In genomic region chr9:99097668-99098067, GRCm38 (mm10) we compare ENCODE assay signal across 13 mouse cellular contexts.
"Had no signal": no experiment of that assay in that cellular context is flagged by ENCODE, and none has a peak within 500 bp of the region (broad histone marks: within the 10 kb centered on the region; RNA-seq: fewer than 3 reads in every experiment).

No protein-coding gene starts in this region.

- H3K4me1 ChIP-seq: neural tube, embryonic 15.5 days had no signal

- H3K9ac ChIP-seq: limb, embryonic 12.5 days; liver, embryonic 13.5 days; liver, postnatal 0 days; lung, embryonic 15.5 days; neural tube, embryonic 15.5 days had no signal

- DNase-seq: kidney, postnatal 25 days; liver, postnatal 0 days; lung, postnatal 14 days; midbrain, embryonic 14.5 days; right cerebral cortex, adult 18-20 months; right cerebral cortex, postnatal 25 days; thymus, postnatal 36 days had no signal

- H3K36me3 ChIP-seq: limb, embryonic 12.5 days; lung, embryonic 15.5 days; midbrain, embryonic 10.5 days had no signal

- H3K9me3 ChIP-seq: limb, embryonic 12.5 days; liver, embryonic 13.5 days; lung, embryonic 15.5 days; midbrain, embryonic 10.5 days; neural tube, embryonic 15.5 days had no signal

- H3K4me2 ChIP-seq: limb, embryonic 12.5 days; liver, embryonic 13.5 days; lung, embryonic 15.5 days; neural tube, embryonic 15.5 days had no signal

- H3K4me3 ChIP-seq: limb, embryonic 12.5 days; liver, embryonic 13.5 days; lung, embryonic 15.5 days; midbrain, embryonic 10.5 days; myocyte; neural tube, embryonic 15.5 days had no signal

- H3K27me3 ChIP-seq: limb, embryonic 12.5 days; liver, embryonic 13.5 days; lung, embryonic 15.5 days; neural tube, embryonic 15.5 days had no signal

- H3K27ac ChIP-seq: limb, embryonic 12.5 days; liver, embryonic 13.5 days; midbrain, embryonic 10.5 days; neural tube, embryonic 15.5 days had no signal
